Mouse (Mus musculus) heart, postnatal 10 days (tissue): ENCODE results near the gene L3mbtl2. TPM values are rescaled to one million over a fixed set of nuclear protein-coding genes. Genes with fewer than 3 reads are reported as not detected.
A peak's percentile ranks its signal among the peaks of the same experiment; 100 is the strongest.
"Not testable (repeated sequence)": the region's sequence is repeated elsewhere in the genome, so short reads cannot be mapped to it uniquely, and the experiment has no call there.

Experiments used
- DNase-seq, 2 experiments: peaks; one replicate each; pipeline ENCODE4 v3.0.0; 2021
- intact Hi-C: fragments of 180-260 bp; cut with DNase I; formaldehyde crosslinking; loops from one replicate; pipeline ENCODE4 v1.15.1; 2025
- total RNA-seq, 2 experiments: library from RNA; stranded (reverse); gene quantifications; 2 replicates each; pipeline ENCODE4 v1.2.3; 2021

Gene L3mbtl2
- 10 to 100 TPM; 13.4 to 13.6 TPM for total RNA-seq

- peak; percentile 93 for DNase-seq
- intact Hi-C loops, result no loop called here
Measured at GRCm38 (mm10) chr15:81663697-81664561, at the start of gene L3mbtl2. L3mbtl2 (plus strand) TSS chr15:81663889.

DNA sequence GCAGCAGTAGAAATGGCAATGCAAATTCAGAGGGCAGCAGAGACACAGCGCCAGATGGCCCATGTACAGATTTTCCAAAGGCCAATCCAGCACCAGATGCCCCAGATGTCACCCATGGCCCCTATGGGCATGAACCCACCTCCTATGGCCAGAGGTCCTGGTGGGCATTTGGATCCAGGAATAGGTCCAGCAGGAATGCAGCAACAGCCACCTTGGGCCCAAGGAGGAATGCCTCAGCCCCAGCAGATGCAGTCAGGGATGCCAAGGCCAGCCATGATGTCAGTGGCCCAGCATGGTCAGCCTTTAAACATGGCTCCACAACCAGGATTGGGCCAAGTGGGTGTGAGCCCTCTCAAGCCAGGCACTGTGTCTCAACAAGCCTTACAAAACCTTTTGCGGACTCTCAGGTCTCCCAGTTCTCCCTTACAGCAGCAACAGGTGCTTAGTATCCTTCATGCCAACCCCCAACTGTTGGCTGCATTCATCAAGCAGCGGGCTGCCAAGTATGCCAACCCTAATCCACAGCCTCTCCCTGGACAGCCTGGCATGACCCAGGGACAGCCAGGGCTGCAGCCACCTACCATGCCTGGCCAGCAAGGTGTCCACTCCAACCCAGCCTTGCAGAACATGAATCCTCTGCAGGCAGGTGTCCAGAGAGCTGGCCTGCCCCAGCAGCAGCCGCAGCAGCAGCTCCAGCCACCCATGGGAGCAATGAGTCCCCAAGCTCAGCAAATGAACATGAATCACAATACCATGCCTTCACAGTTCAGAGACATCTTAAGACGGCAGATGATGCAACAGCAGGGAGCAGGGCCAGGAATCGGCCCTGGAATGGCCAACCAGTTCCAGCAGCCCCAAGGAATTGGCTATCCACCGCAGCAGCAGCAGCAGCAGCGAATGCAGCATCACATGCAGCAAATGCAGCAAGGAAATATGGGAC, 13.9 kb upstream of the L3mbtl2 start:
- intact Hi-C loops, result no loop called here

DNA sequence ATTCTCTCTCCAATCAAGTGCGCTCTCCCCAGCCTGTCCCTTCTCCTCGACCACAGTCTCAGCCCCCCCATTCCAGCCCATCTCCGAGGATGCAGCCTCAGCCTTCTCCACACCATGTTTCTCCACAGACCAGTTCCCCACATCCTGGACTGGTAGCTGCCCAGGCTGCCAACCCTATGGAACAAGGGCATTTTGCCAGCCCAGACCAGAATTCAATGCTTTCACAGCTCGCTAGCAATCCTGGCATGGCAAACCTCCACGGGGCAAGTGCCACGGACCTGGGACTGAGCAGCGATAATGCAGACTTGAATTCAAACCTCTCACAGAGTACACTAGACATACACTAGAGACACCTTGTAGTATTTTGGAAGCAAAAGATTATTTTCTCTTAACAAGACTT, 13.1 kb upstream of the L3mbtl2 start:
- DNase-seq, result peak; percentile 7 to 9
- intact Hi-C loops, result no loop called here

More for the DNA sequence above, 13.9 kb upstream of the L3mbtl2 start:
- DNase-seq, result peak; percentile 7 to 13

GRCm38 (mm10) chr15:81661701-81662100, 2.0 kb upstream of the L3mbtl2 start:
- DNase-seq, result no peak
- intact Hi-C loops, result no loop called here

- no peak for DNase-seq
- intact Hi-C loops, result no loop called here
Measured at GRCm38 (mm10) chr15:81663281-81663680, 408 bp upstream of the L3mbtl2 start.

DNA sequence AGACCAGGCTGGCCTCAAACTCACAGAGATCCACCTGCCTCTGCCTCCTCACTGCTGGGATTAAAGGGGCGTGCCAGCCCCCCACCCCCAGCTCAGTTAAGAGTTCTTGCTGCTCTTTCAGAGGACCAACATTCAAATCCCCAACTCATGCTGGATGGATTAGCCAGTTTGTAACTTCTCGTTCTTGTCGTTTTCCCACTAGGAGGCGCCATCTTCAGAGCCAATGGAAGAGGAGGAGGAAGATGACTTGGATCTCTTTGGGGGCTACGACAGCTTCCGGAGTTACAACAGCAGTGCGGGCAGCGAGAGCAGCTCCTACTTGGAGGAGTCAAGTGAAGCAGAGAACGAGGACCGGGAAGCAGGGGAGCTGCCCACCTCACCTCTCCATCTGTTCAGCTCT, 3.3 kb downstream of the L3mbtl2 start:
- DNase-seq, result no peak
- intact Hi-C loops, result no loop called here

DNA sequence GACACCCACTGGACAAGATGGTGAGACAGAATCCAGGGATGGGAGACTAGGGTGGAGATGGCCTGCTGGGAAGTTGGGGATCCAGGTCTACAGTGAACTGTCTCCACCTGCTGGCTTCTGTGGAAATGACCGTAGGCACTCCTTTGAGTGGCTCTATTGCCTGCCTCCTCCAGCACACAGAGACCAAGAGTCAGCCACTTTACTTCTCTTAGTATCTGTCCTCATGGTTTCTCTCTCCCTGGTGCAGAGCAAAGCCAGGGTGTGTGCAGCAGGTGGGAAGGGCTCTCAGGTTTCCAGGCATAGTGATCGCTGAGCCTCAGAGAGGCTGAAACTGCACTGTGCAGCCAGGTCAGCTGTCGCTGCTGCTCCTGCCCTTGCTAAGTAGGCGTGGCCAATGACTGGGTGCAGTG, 6.5 kb downstream of the L3mbtl2 start:
- peak; percentile 44 to 66 for DNase-seq
- intact Hi-C loops, result loop anchor here (1.0 kb wide), 1 partner anchor 222 kb away; no protein-coding TSS in a partner anchor

DNA sequence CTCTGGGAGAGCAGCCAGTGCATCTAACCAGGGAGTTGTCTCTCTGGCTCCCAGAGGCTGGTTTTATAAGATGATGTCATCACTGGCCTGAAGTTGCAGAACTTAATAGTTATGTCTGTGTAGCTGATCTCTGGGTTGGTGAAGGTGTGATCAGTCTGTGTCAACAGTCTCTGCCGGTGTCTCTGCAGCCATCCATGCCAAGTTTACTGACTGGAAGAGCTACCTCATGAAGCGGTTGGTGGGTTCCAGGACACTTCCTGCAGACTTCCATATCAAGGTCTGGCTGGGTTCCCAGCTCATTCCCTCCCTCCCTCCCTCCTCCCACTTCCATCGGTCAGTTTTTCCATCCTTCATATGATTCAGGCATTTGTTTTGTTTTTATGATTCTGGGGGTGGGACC, 12.9 kb downstream of the L3mbtl2 start:
- intact Hi-C loops, result no loop called here
- DNase-seq, result no peak

DNA sequence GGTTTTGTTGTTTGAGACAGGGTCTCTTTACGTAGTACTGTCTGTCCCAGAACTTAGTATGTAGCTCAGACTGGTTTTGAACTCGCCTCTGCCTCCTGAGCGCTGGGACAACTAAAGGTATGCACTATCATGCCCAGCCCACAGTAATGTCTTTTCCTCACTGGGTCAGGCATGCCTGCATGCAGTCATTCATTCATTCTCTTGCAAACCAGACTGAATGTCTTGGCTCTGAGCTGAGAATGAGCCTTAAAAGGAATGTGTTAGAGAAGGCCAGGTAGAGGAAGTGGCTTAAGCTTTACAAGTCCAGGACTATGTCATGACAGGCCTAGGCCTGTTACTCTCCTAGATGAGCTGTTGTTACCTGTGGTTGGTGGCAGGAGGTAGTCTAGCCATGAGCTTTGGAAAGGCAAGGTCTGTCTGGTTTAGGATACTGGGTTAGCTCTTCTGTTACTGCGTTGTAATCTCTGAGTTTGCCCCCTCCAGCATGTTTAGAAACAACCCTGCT, 16.7 kb downstream of the L3mbtl2 start:
- intact Hi-C loops, result no loop called here
- no peak for DNase-seq

DNA sequence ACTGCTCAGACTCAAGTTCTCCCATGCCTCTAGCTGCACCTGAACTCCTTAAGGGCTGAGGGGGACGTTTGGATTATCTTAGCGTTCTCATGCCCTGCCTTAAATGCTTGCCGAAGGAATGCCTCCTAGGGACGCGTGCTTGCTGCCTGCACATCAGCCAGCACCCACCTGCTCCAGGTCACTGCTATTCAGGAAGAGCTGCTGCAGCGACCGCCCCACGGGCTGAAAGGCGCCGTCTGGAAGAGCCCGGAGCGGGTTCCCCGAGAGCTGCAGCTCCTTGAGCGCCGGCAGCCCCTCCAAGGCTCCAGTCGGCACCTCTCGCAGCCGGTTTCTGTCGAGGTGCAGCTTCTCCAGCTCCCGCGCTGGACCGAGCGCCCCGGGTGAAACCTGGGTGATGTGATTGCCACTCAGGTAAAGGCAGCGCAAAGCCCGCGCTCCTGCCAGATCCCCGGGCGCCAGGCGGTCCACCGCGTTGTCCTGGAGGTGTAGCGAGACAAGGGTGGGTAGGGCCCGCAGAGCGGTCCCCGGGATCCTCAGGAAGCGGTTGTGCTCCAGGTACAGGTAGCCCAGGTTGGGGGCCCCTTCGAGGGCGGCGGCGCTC, 29.8 kb downstream of the L3mbtl2 start:
- DNase-seq, result no peak
- intact Hi-C loops, result no loop called here

- DNase-seq, result peak; percentile 89 to 90
- intact Hi-C loops, result no loop called here
Measured at GRCm38 (mm10) chr15:81693967-81694881, 30.5 kb downstream of the L3mbtl2 start.

- peak in 1 of 2 experiments; percentile 8 for DNase-seq
- intact Hi-C loops, result no loop called here
Measured at GRCm38 (mm10) chr15:81694891-81695290, 31.2 kb downstream of the L3mbtl2 start.

DNA sequence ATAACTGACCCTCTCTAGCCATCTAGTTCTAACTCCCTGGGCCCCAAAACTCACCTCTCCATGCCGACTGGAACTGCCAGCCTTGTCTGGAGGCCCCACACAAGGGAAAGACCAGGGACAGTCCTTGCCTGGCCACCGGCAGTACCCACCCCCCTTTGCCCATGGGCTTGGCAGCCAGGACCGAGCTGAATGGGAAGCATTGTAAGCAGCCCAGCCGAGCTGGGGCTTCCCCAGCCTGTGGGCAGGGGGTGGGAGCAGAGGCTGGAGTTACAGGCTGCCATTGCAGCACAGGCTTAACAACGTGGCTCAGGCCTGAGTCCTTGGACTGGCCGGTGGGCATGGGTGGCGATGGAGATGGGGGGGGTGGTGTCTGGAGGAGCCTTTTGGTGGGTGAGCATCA, 33.5 kb downstream of the L3mbtl2 start, which contains the start of gene Chadl:
Gene Chadl (minus strand): TSS at position 113 of the 400 bp plus-strand sequence.
- no peak for DNase-seq
- intact Hi-C loops, result no loop called here

GRCm38 (mm10) chr15:81697847-81698246, 34.2 kb downstream of the L3mbtl2 start:
- intact Hi-C loops, result no loop called here
- DNase-seq, result peak in 1 of 2 experiments; percentile 38

DNA sequence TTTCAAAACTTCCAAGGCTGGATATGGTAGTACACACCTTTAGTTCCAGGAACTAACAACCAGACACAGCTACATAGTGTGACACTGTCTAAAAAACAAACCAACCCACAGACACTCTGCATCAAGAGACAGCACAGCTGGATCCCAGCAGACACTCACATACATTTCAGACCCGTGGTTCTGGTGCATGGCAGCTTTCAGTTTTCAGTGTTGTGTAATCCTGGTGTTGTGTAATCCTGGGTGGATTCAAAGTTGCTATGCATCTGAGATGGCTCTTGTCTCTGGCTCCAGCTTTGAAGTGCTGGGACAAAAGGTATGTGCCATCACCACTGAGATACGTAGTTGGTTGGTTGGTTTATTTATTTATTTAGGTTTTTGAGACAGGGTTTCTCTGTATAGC, 34.8 kb downstream of the L3mbtl2 start:
- intact Hi-C loops, result no loop called here

DNA sequence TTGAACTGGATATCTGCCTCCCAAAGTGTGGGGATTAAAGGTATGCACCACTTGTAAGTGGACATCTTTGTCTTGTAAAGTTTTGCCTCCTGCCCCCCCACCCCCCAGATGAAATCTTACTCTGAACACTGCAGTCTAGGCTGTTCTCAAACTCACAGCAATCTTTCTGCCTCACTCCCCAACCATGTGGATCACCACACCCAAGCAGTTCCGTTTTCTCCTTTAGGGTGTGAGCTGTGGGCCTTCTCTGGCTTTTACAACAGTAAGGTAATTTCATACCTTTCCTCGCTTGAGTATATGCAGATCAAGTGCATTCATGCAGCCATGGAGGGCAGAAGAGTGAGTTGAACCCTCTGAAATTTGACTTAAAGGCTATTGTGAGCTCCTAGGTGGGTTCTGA, 36.5 kb downstream of the L3mbtl2 start:
- DNase-seq, result no peak
- intact Hi-C loops, result no loop called here

More for the DNA sequence above, 34.8 kb downstream of the L3mbtl2 start:
- DNase-seq, result no peak

GRCm38 (mm10) chr15:81700601-81701000, 36.9 kb downstream of the L3mbtl2 start:
- intact Hi-C loops, result no loop called here
- DNase-seq, result no peak

DNA sequence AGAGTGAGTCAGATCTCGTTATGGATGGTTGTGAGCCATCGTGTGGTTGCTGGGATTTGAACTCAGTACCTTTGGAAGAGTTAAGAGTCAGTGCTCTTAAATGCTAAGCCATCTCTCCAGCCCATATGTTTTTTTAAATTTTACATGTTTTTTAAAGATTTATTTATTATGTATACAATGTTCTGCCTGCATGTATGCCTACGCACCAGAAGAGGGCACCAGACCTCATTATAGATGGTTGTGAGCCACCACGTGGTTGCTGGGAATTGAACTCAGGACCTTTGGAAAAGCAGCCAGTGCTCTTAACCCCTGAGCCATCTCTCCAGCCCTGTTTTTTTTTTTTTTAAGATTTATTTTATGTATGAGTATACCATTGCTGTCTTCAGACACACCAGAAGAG, 37.7 kb downstream of the L3mbtl2 start:
- DNase-seq, intact Hi-C loops: not testable (repeated sequence)

DNA sequence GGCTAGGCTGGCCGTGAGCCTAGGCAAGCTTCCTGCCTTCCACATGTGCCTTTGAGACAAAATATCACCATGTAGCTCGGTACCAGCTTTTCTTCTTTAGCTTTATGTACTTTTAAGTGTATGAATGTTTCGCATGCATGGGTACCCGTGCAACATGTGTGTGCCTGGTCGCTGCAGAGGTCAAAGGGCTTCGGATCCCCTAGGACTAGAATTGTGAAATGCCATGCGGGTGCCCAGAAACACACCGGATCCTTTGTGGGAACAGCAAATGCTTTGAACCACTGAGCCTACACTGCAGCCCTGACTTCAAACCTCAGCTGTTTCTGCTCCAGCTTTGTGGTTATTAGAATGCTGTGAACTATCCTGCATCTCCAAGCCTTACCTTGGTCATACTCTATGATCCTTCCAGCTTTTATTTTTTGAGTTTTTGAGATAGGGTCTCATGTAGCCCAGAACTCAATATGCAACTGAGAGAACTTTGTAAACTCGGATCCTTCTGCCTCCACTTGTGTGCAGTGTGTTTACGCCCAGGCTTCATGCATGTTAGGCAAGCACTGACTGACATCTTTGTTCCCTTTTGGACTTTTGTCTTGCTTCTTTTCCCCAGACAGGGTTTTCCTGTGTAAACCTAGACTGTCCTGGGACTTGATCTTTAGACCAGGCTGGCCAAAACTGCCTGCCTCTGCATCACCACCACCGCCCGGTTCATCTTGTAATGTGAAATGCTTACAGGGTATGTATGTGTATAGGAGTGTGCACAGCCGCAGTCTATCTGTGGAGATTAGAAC, 38.8 kb downstream of the L3mbtl2 start:
- intact Hi-C loops, result no loop called here
- DNase-seq, result no peak
